Mouse (Mus musculus): ENCODE measurements around the gene Msl1. TPM values are rescaled to one million over a fixed set of nuclear protein-coding genes. Genes with fewer than 3 reads are reported as not detected.

Msl1 gene
- polyA plus RNA-seq, 1 experiment from 2014 or later: 34.5 TPM

- Histone ChIP-seq H3K9ac (replicated peaks) (no peak overlapping the region), H3K27me3 (no peaks in the 10 kb centered on the region)
These were observed 3.2 kb upstream of the Msl1 start for GRCm38 (mm10) chr11:98792081-98792480.

GRCm38 (mm10) chr11:98794469-98795014, 774 bp upstream of the Msl1 start:
- WGBS: under 1% methylated on average over 28 of the region's 30 CpGs
- peak overlapping the region; percentile 100 for H3K9ac ChIP-seq (replicated peaks)
- no peaks in the 10 kb centered on the region for H3K27me3 ChIP-seq
- peak; percentile 75 for ATAC-seq
- peaks cover 6% of the 10 kb centered on the region; the same call in 1 of the 2 replicates for H3K36me3 ChIP-seq
- H3K4me3 ChIP-seq (replicated peaks): peak overlapping the region; percentile 100
- peak overlapping the region; percentile 100 for H3K27ac ChIP-seq
- peaks cover 49% of the 10 kb centered on the region for H3K4me1 ChIP-seq (replicated peaks)
- H3K9me3 ChIP-seq: no peaks in the 10 kb centered on the region
- peak overlapping the region; percentile 99 for H3K4me2 ChIP-seq (replicated peaks)

More at GRCm38 (mm10) chr11:98792081-98792480, 3.2 kb upstream of the Msl1 start:
- 6% methylated on average over 4 of the region's 4 CpGs for WGBS
- H3K4me3 ChIP-seq (replicated peaks): no peak overlapping the region
- peaks cover 46% of the 10 kb centered on the region for H3K4me1 ChIP-seq (replicated peaks)
- H3K36me3 ChIP-seq: no peaks in the 10 kb centered on the region
- H3K9me3 ChIP-seq: no peaks in the 10 kb centered on the region
- no peak for ATAC-seq
- no peak overlapping the region for H3K27ac ChIP-seq
- no peak overlapping the region for H3K4me2 ChIP-seq (replicated peaks)

GRCm38 (mm10) chr11:98795714-98796514, 598 bp downstream of the Msl1 start:
- WGBS: 0% methylated on average over 64 of the region's 74 CpGs
- H3K27me3 ChIP-seq: no peaks in the 10 kb centered on the region
- peak; percentile 61 for ATAC-seq
- H3K4me2 ChIP-seq (replicated peaks): peak overlapping the region; percentile 99
- H3K27ac ChIP-seq: peak overlapping the region; percentile 100
- H3K36me3 ChIP-seq: peaks cover 20% of the 10 kb centered on the region
- H3K4me1 ChIP-seq (replicated peaks): peaks cover 53% of the 10 kb centered on the region
- H3K9me3 ChIP-seq: no peaks in the 10 kb centered on the region
- H3K9ac ChIP-seq (replicated peaks): peak overlapping the region; percentile 100
- H3K4me3 ChIP-seq (replicated peaks): peak overlapping the region; percentile 100

- 3% methylated on average over 23 of the region's 23 CpGs for WGBS
- no peaks in the 10 kb centered on the region for H3K27me3 ChIP-seq
- peak overlapping the region; percentile 100 for H3K4me3 ChIP-seq (replicated peaks)
- H3K27ac ChIP-seq: peak overlapping the region; percentile 100
- H3K9ac ChIP-seq (replicated peaks): peak overlapping the region; percentile 100
- no peaks in the 10 kb centered on the region for H3K9me3 ChIP-seq
- peak; percentile 72 for ATAC-seq
- peaks cover 58% of the 10 kb centered on the region for H3K4me1 ChIP-seq (replicated peaks)
- peaks cover 27% of the 10 kb centered on the region for H3K36me3 ChIP-seq
- H3K4me2 ChIP-seq (replicated peaks): peak overlapping the region; percentile 99
These were observed 1.4 kb downstream of the Msl1 start for GRCm38 (mm10) chr11:98796515-98797216.

GRCm38 (mm10) chr11:98797306-98797705, 2.0 kb downstream of the Msl1 start:
- H3K4me3 ChIP-seq (replicated peaks): peak overlapping the region; percentile 100
- 13% methylated on average over 5 of the region's 5 CpGs for WGBS
- H3K9me3 ChIP-seq: no peaks in the 10 kb centered on the region
- ATAC-seq: no peak
- peaks cover 33% of the 10 kb centered on the region for H3K36me3 ChIP-seq
- no peaks in the 10 kb centered on the region for H3K27me3 ChIP-seq
- H3K27ac ChIP-seq: peak overlapping the region; percentile 49; the same call in 1 of the 2 replicates
- peak overlapping the region; percentile 99 for H3K4me2 ChIP-seq (replicated peaks)
- peaks cover 54% of the 10 kb centered on the region for H3K4me1 ChIP-seq (replicated peaks)
- peak overlapping the region; percentile 100 for H3K9ac ChIP-seq (replicated peaks)

GRCm38 (mm10) chr11:98797909-98798308, 2.6 kb downstream of the Msl1 start:
- Histone ChIP-seq H3K9ac (replicated peaks) (peak overlapping the region; percentile 100), H3K4me1 (replicated peaks) (peaks cover 48% of the 10 kb centered on the region), H3K27ac (peak overlapping the region; percentile 49; the same call in 1 of the 2 replicates), H3K27me3 (no peaks in the 10 kb centered on the region), H3K4me3 (replicated peaks) (peak overlapping the region; percentile 100), H3K36me3 (peaks cover 39% of the 10 kb centered on the region), H3K4me2 (replicated peaks) (peak overlapping the region; percentile 99), H3K9me3 (no peaks in the 10 kb centered on the region)
- 54% methylated on average over 4 of the region's 4 CpGs for WGBS
- ATAC-seq: no peak

- Histone ChIP-seq H3K9ac (replicated peaks) (no peak within 1 kb of the TSS), H3K4me2 (replicated peaks) (no peak within 1 kb of the TSS), H3K4me1 (replicated peaks) (peaks cover 19% of the 10 kb centered on the region), H3K4me3 (replicated peaks) (no peak within 1 kb of the TSS), H3K9me3 (no peaks in the 10 kb centered on the region), H3K27ac (no peak within 1 kb of the TSS), H3K27me3 (no peaks in the 10 kb centered on the region), H3K36me3 (peaks cover 80% of the 10 kb centered on the region)
- 94% methylated on average over 5 of the region's 5 CpGs for WGBS
- no peak for ATAC-seq
These were observed 9.3 kb downstream of the Msl1 start, which contains the start of gene Casc3 for GRCm38 (mm10) chr11:98804605-98805004. Casc3 (plus strand) TSS chr11:98804905.

GRCm38 (mm10) chr11:98808417-98808816, 13.1 kb downstream of the Msl1 start:
- Histone ChIP-seq H3K4me2 (replicated peaks) (peak overlapping the region; percentile 82), H3K36me3 (peaks cover 60% of the 10 kb centered on the region), H3K4me3 (replicated peaks) (0 out of 2 replicates have a peak overlapping the region, but pooled peaks have one; percentile 89), H3K27me3 (no peaks in the 10 kb centered on the region), H3K9ac (replicated peaks) (no peak overlapping the region), H3K27ac (peak overlapping the region; percentile 98; the same call in 1 of the 2 replicates), H3K4me1 (replicated peaks) (peaks cover 28% of the 10 kb centered on the region), H3K9me3 (no peaks in the 10 kb centered on the region)
- WGBS: 77% methylated on average over 2 of the region's 2 CpGs
- no peak for ATAC-seq

GRCm38 (mm10) chr11:98809457-98810290, 14.4 kb downstream of the Msl1 start:
- peak overlapping the region; percentile 98 for H3K27ac ChIP-seq
- H3K4me3 ChIP-seq (replicated peaks): peak overlapping the region; percentile 89
- H3K9ac ChIP-seq (replicated peaks): peak overlapping the region; percentile 94
- WGBS: under 1% methylated on average over 75 of the region's 84 CpGs
- peaks cover 28% of the 10 kb centered on the region for H3K4me1 ChIP-seq (replicated peaks)
- H3K36me3 ChIP-seq: peaks cover 57% of the 10 kb centered on the region
- peak overlapping the region; percentile 82 for H3K4me2 ChIP-seq (replicated peaks)
- H3K27me3 ChIP-seq: no peaks in the 10 kb centered on the region
- no peaks in the 10 kb centered on the region for H3K9me3 ChIP-seq
- ATAC-seq: peak; percentile 99

GRCm38 (mm10) chr11:98810686-98811085, 15.4 kb downstream of the Msl1 start:
- peak overlapping the region; percentile 98 for H3K27ac ChIP-seq
- peaks cover 28% of the 10 kb centered on the region for H3K4me1 ChIP-seq (replicated peaks)
- H3K9ac ChIP-seq (replicated peaks): peak overlapping the region; percentile 94
- H3K4me2 ChIP-seq (replicated peaks): peak overlapping the region; percentile 82
- ATAC-seq: no peak
- no peaks in the 10 kb centered on the region for H3K9me3 ChIP-seq
- WGBS: 81% methylated on average over 7 of the region's 7 CpGs
- H3K4me3 ChIP-seq (replicated peaks): peak overlapping the region; percentile 89
- no peaks in the 10 kb centered on the region for H3K27me3 ChIP-seq
- H3K36me3 ChIP-seq: peaks cover 53% of the 10 kb centered on the region

- no peaks in the 10 kb centered on the region for H3K9me3 ChIP-seq
- H3K27me3 ChIP-seq: no peaks in the 10 kb centered on the region
- peaks cover 81% of the 10 kb centered on the region for H3K36me3 ChIP-seq
- peaks cover 4% of the 10 kb centered on the region for H3K4me1 ChIP-seq (replicated peaks)
- 96% methylated on average over 1 of the region's 1 CpGs for WGBS
- no peak overlapping the region for H3K9ac ChIP-seq (replicated peaks)
- ATAC-seq: no peak
- H3K4me3 ChIP-seq (replicated peaks): no peak overlapping the region
- no peak overlapping the region for H3K27ac ChIP-seq
- H3K4me2 ChIP-seq (replicated peaks): no peak overlapping the region
These were observed 21.5 kb downstream of the Msl1 start for GRCm38 (mm10) chr11:98816706-98817239.

Data from midbrain, embryonic 13.5 days (tissue).